27 mouse cellular contexts compared by ENCODE assay signal in genomic region chr6:127751499-127751898, GRCm38 (mm10). TPM values are rescaled to one million over a fixed set of nuclear protein-coding genes. Genes with fewer than 3 reads are reported as not detected.
DNase-seq lines count a peak whose midpoint lies in the region; ATAC-seq lines count a peak whose summit lies in the region.
"Had no signal": no experiment of that assay in that cellular context is flagged by ENCODE, and none has a peak within 500 bp of the region (broad histone marks: within the 10 kb centered on the region; RNA-seq: fewer than 3 reads in every experiment).

No protein-coding gene starts in this region.

- WGBS in hindbrain, embryonic 10.5 days: 54% methylated on average over 9 of the region's 9 CpGs
- WGBS in hindbrain, embryonic 16.5 days: 39% methylated on average over 9 of the region's 9 CpGs
- WGBS in midbrain, embryonic 13.5 days: 28% methylated on average over 9 of the region's 9 CpGs
- 35% methylated on average over 9 of the region's 9 CpGs for WGBS in midbrain, embryonic 16.5 days
- WGBS in neural tube, embryonic 15.5 days: 35% methylated on average over 9 of the region's 9 CpGs

- H3K36me3 ChIP-seq in hindbrain, embryonic 10.5 days: peaks cover 22% of the 10 kb centered on the region
- H3K36me3 ChIP-seq in hindbrain, embryonic 16.5 days (ENCODE audit: control insufficient read depth, insufficient read depth, low read length): no peaks in the 10 kb centered on the region
- H3K36me3 ChIP-seq in midbrain, embryonic 13.5 days: no peaks in the 10 kb centered on the region
- H3K36me3 ChIP-seq in midbrain, embryonic 16.5 days (ENCODE audit: control insufficient read depth, insufficient read depth, low read length): no peaks in the 10 kb centered on the region
- H3K36me3 ChIP-seq in neural tube, embryonic 15.5 days: no peaks in the 10 kb centered on the region
- H3K36me3 ChIP-seq: embryonic facial prominence, embryonic 15.5 days; forebrain, embryonic 15.5 days; G1E; heart, embryonic 12.5 days; hindbrain, embryonic 13.5 days; intestine, embryonic 15.5 days had no signal

- H3K9ac ChIP-seq in hindbrain, embryonic 16.5 days (ENCODE audit: low read depth, low read length): no peak overlapping the region
- no peak overlapping the region for H3K9ac ChIP-seq in midbrain, embryonic 13.5 days (replicated peaks)
- no peak overlapping the region for H3K9ac ChIP-seq in midbrain, embryonic 16.5 days (ENCODE audit: low read depth, low read length)
- H3K9ac ChIP-seq in neural tube, embryonic 15.5 days (replicated peaks): no peak overlapping the region
- H3K9ac ChIP-seq: embryonic facial prominence, embryonic 15.5 days; forebrain, embryonic 15.5 days; heart, embryonic 12.5 days; hindbrain, embryonic 13.5 days; intestine, embryonic 15.5 days had no signal

- H3K4me3 ChIP-seq in hindbrain, embryonic 10.5 days: no peak overlapping the region
- no peak overlapping the region for H3K4me3 ChIP-seq in hindbrain, embryonic 16.5 days (ENCODE audit: low read length)
- no peak overlapping the region for H3K4me3 ChIP-seq in midbrain, embryonic 13.5 days (replicated peaks)
- H3K4me3 ChIP-seq in midbrain, embryonic 16.5 days (ENCODE audit: low read depth, low read length): no peak overlapping the region
- H3K4me3 ChIP-seq in neural tube, embryonic 15.5 days (replicated peaks): no peak overlapping the region
- H3K4me3 ChIP-seq: embryonic facial prominence, embryonic 15.5 days; erythroblast, embryonic 14.5 days; forebrain, embryonic 15.5 days; heart, adult 2 months; heart, embryonic 12.5 days; hindbrain, embryonic 13.5 days; intestine, embryonic 15.5 days had no signal

- H3K4me1 ChIP-seq in hindbrain, embryonic 10.5 days (replicated peaks): peaks cover 65% of the 10 kb centered on the region
- peaks cover 9% of the 10 kb centered on the region for H3K4me1 ChIP-seq in hindbrain, embryonic 16.5 days (ENCODE audit: control insufficient read depth, insufficient read depth, low read depth, low read length)
- peaks cover 30% of the 10 kb centered on the region for H3K4me1 ChIP-seq in midbrain, embryonic 13.5 days (replicated peaks)
- peaks cover 6% of the 10 kb centered on the region for H3K4me1 ChIP-seq in midbrain, embryonic 16.5 days (ENCODE audit: control insufficient read depth, insufficient read depth, low read length)
- peaks cover 18% of the 10 kb centered on the region for H3K4me1 ChIP-seq in neural tube, embryonic 15.5 days

- peak; percentile 58 for DNase-seq in embryo, embryonic 10 days (ENCODE audit: low spot score)
- no peak for DNase-seq in embryo, embryonic 9.5 days (ENCODE audit: extremely low spot score)
- peak; percentile 46 for DNase-seq in hindbrain, embryonic 10.5 days (ENCODE audit: low spot score)
- no peak for DNase-seq in heart, adult 8-10 months (ENCODE audit: low spot score)
- DNase-seq: adrenal gland, adult 8-10 months; adrenal gland, postnatal 36 days; B cell, adult 2 months; cerebellum, adult 11 months; cerebellum, adult 8-10 months; cerebellum, postnatal 14 days; gastrocnemius, postnatal 10 days; heart, adult 2 months had no signal

- no peaks in the 10 kb centered on the region for H3K9me3 ChIP-seq in hindbrain, embryonic 10.5 days
- H3K9me3 ChIP-seq in hindbrain, embryonic 16.5 days (ENCODE audit: control insufficient read depth, low read length): no peaks in the 10 kb centered on the region
- H3K9me3 ChIP-seq in midbrain, embryonic 13.5 days: no peaks in the 10 kb centered on the region
- no peaks in the 10 kb centered on the region for H3K9me3 ChIP-seq in midbrain, embryonic 16.5 days (replicated peaks; ENCODE audit: control insufficient read depth, low read length, poor library complexity, severe bottlenecking)
- no peaks in the 10 kb centered on the region for H3K9me3 ChIP-seq in neural tube, embryonic 15.5 days (replicated peaks)
- H3K9me3 ChIP-seq: embryonic facial prominence, embryonic 15.5 days; forebrain, embryonic 15.5 days; heart, embryonic 12.5 days; hindbrain, embryonic 13.5 days; intestine, embryonic 15.5 days had no signal

- no peak for ATAC-seq in hindbrain, embryonic 16.5 days
- ATAC-seq in midbrain, embryonic 13.5 days: no peak
- no peak for ATAC-seq in midbrain, embryonic 16.5 days
- ATAC-seq in neural tube, embryonic 15.5 days (ENCODE audit: low FRiP score): no peak
- ATAC-seq: CD4-positive, CD25-positive, alpha-beta regulatory T cell, adult 4 months; forebrain, embryonic 15.5 days; intestine, embryonic 15.5 days had no signal

- peak overlapping the region; percentile 78 for H3K27ac ChIP-seq in hindbrain, embryonic 10.5 days
- no peak overlapping the region for H3K27ac ChIP-seq in hindbrain, embryonic 16.5 days (ENCODE audit: low read depth, low read length)
- peak overlapping the region; percentile 45; the same call in 1 of the 2 replicates for H3K27ac ChIP-seq in midbrain, embryonic 13.5 days
- no peak overlapping the region for H3K27ac ChIP-seq in midbrain, embryonic 16.5 days (ENCODE audit: low read length)
- H3K27ac ChIP-seq in neural tube, embryonic 15.5 days (replicated peaks): 0 out of 2 replicates have a peak overlapping the region, but pooled peaks have one; percentile 7
- H3K27ac ChIP-seq: embryonic facial prominence, embryonic 15.5 days; forebrain, embryonic 15.5 days; heart, adult 2 months; hindbrain, embryonic 13.5 days; intestine, embryonic 15.5 days had no signal

- no peak overlapping the region for H3K4me2 ChIP-seq in hindbrain, embryonic 16.5 days (ENCODE audit: low read length)
- no peak overlapping the region for H3K4me2 ChIP-seq in midbrain, embryonic 13.5 days (replicated peaks)
- H3K4me2 ChIP-seq in midbrain, embryonic 16.5 days (ENCODE audit: low read length): no peak overlapping the region
- H3K4me2 ChIP-seq in neural tube, embryonic 15.5 days: no peak overlapping the region
- H3K4me2 ChIP-seq: embryonic facial prominence, embryonic 15.5 days; forebrain, embryonic 15.5 days; heart, embryonic 12.5 days; hindbrain, embryonic 13.5 days; intestine, embryonic 15.5 days had no signal

- H3K27me3 ChIP-seq in hindbrain, embryonic 10.5 days (ENCODE audit: insufficient read depth, poor library complexity, severe bottlenecking): 0 out of 2 replicates have a peak, but pooled peaks cover 4% of the 10 kb centered on the region
- no peaks in the 10 kb centered on the region for H3K27me3 ChIP-seq in hindbrain, embryonic 16.5 days (replicated peaks; ENCODE audit: control insufficient read depth, insufficient read depth, low read length)
- H3K27me3 ChIP-seq in midbrain, embryonic 13.5 days: no peaks in the 10 kb centered on the region
- no peaks in the 10 kb centered on the region for H3K27me3 ChIP-seq in midbrain, embryonic 16.5 days (ENCODE audit: control insufficient read depth, insufficient read depth, low read depth, low read length)
- no peaks in the 10 kb centered on the region for H3K27me3 ChIP-seq in neural tube, embryonic 15.5 days (replicated peaks)
- H3K27me3 ChIP-seq: embryonic facial prominence, embryonic 15.5 days; forebrain, embryonic 15.5 days; hindbrain, embryonic 13.5 days; intestine, embryonic 15.5 days had no signal

RNA-seq across cellular contexts. Expression of gene Prmt8, which starts 17.8 kb away (rescaled TPM):
- polyA plus RNA-seq in hindbrain, embryonic 10.5 days (2016; fragmentation: Nextera tagmentation; extraction: Ambion mirVana): 24.7 and 38.5 TPM in 2 replicates
- 35.2 and 37.0 TPM in 2 replicates for polyA plus RNA-seq in hindbrain, embryonic 16.5 days (2015; fragmentation: Nextera tagmentation; extraction: Ambion mirVana)
- polyA plus RNA-seq in midbrain, embryonic 13.5 days (2015; fragmentation: Nextera tagmentation; extraction: Ambion mirVana): 32.1 and 32.7 TPM in 2 replicates
- polyA plus RNA-seq in midbrain, embryonic 16.5 days (2015; fragmentation: Nextera tagmentation; extraction: Ambion mirVana): 26.1 and 26.6 TPM in 2 replicates
- 32.8 and 37.9 TPM in 2 replicates for polyA plus RNA-seq in neural tube, embryonic 15.5 days (2015; fragmentation: Nextera tagmentation; extraction: Ambion mirVana)
- total RNA-seq in heart, adult 8-10 months (2022): not detected
- total RNA-seq: adrenal gland, postnatal 36 days; common myeloid progenitor, adult 5-6 weeks; heart, adult 2 months; heart, postnatal 25 days had no signal
- polyA plus RNA-seq: CD4-positive, CD25-positive, alpha-beta regulatory T cell, adult 4 months; erythroblast, embryonic 14.5 days; G1E; heart, adult 2 months; heart, embryonic 16.5 days had no signal

Comparison
In these comparisons a context has a peak if more than half of its experiments do, and no peak if none do; other contexts are left out.
1. DNase-seq: peak in embryo, embryonic 10 days (single experiment) and hindbrain, embryonic 10.5 days (single experiment); none in embryo, embryonic 9.5 days (single experiment) and heart, adult 8-10 months (single experiment).
2. H3K27ac ChIP-seq: peak in hindbrain, embryonic 10.5 days (single experiment), midbrain, embryonic 13.5 days (single experiment) and neural tube, embryonic 15.5 days (single experiment); none in hindbrain, embryonic 16.5 days (single experiment) and midbrain, embryonic 16.5 days (single experiment).